Mouse (Mus musculus) layer of hippocampus, adult 2 months (tissue): ENCODE results near the gene Car10. TPM values are rescaled to one million over a fixed set of nuclear protein-coding genes. Genes with fewer than 3 reads are reported as not detected.

Experiments
- DNase-seq, 2 experiments: peaks; one replicate each; pipeline ENCODE4 v3.0.0; 2022; ENCODE audit warnings: low spot score in 2 of 2
- H3K27ac ChIP-seq: fragments of 200-600 bp; 2 replicates; pipeline ENCODE4 v1.8.1; 2022
- H3K4me3 ChIP-seq: fragments of 200-600 bp; 2 replicates; pipeline ENCODE4 v1.8.1; 2022; ENCODE audit warnings: mild to moderate bottlenecking
- CTCF ChIP-seq: fragments of 200-600 bp; conservative IDR thresholded peaks from 2 replicates; pipeline ENCODE4 v1.8.1; 2022; ENCODE audit warnings: antibody characterized with exemption, mild to moderate bottlenecking, moderate library complexity
- total RNA-seq, 2 experiments: library from RNA; stranded (reverse); gene quantifications; 2 replicates each; pipeline ENCODE4 v1.2.3; 2021

The Car10 gene
- total RNA-seq, 2 experiments from 2014 or later: 32.5 to 32.9 TPM

GRCm38 (mm10) chr11:93599755-93600154 lies 501.9 kb downstream of the Car10 start:
- no peak for TF ChIP-seq CTCF
- no peak overlapping the region for H3K27ac ChIP-seq
- DNase-seq: no peak
- H3K4me3 ChIP-seq: no peak overlapping the region

GRCm38 (mm10) chr11:93603575-93603974 lies 505.7 kb downstream of the Car10 start:
- Histone ChIP-seq H3K4me3 (no peak overlapping the region), H3K27ac (no peak overlapping the region)
- no peak for DNase-seq
- no peak for TF ChIP-seq CTCF

- no peak overlapping the region for H3K4me3 ChIP-seq
- H3K27ac ChIP-seq: no peak overlapping the region
- no peak for TF ChIP-seq CTCF
- DNase-seq: no peak
Observed at GRCm38 (mm10) chr11:93607111-93607510, 509.3 kb downstream of the Car10 start.

GRCm38 (mm10) chr11:93608716-93609115 lies 510.9 kb downstream of the Car10 start:
- Histone ChIP-seq H3K4me3 (no peak overlapping the region), H3K27ac (no peak overlapping the region)
- no peak for DNase-seq
- TF ChIP-seq CTCF: 0 out of 2 replicates have a peak, but pooled peaks have one; percentile 3

GRCm38 (mm10) chr11:93612071-93612470 lies 514.2 kb downstream of the Car10 start:
- TF ChIP-seq CTCF: no peak
- H3K27ac ChIP-seq: no peak overlapping the region
- H3K4me3 ChIP-seq: no peak overlapping the region
- no peak for DNase-seq

- no peak for TF ChIP-seq CTCF
- no peak overlapping the region for H3K27ac ChIP-seq
- DNase-seq: no peak
- no peak overlapping the region for H3K4me3 ChIP-seq
Observed at GRCm38 (mm10) chr11:93614851-93615250, 517.0 kb downstream of the Car10 start.

- DNase-seq: no peak
- TF ChIP-seq CTCF: no peak
- Histone ChIP-seq H3K4me3 (no peak overlapping the region), H3K27ac (no peak overlapping the region)
Observed at GRCm38 (mm10) chr11:93623605-93624004, 525.8 kb downstream of the Car10 start.

GRCm38 (mm10) chr11:93639410-93639809 lies 541.6 kb downstream of the Car10 start:
- Histone ChIP-seq H3K27ac (no peak overlapping the region), H3K4me3 (no peak overlapping the region)
- no peak for DNase-seq
- TF ChIP-seq CTCF: no peak

GRCm38 (mm10) chr11:93640954-93641353 lies 543.1 kb downstream of the Car10 start:
- Histone ChIP-seq H3K4me3 (no peak overlapping the region), H3K27ac (no peak overlapping the region)
- no peak for TF ChIP-seq CTCF
- DNase-seq: no peak

GRCm38 (mm10) chr11:93642331-93642730 lies 544.5 kb downstream of the Car10 start:
- H3K27ac ChIP-seq: no peak overlapping the region
- no peak for DNase-seq
- no peak overlapping the region for H3K4me3 ChIP-seq
- TF ChIP-seq CTCF: no peak

- DNase-seq: no peak
- no peak for TF ChIP-seq CTCF
- H3K27ac ChIP-seq: peak overlapping the region; percentile 36; the same call in 1 of the 2 replicates
- H3K4me3 ChIP-seq: no peak overlapping the region
Observed at GRCm38 (mm10) chr11:93643006-93643405, 545.2 kb downstream of the Car10 start.

- TF ChIP-seq CTCF: no peak
- Histone ChIP-seq H3K4me3 (no peak overlapping the region), H3K27ac (peak overlapping the region; percentile 36; the same call in 1 of the 2 replicates)
- peak; percentile 53 to 57 for DNase-seq
Observed at GRCm38 (mm10) chr11:93643436-93643835, 545.6 kb downstream of the Car10 start.

- DNase-seq: peak in 1 of 2 experiments; percentile 15
- TF ChIP-seq CTCF: no peak
- Histone ChIP-seq H3K4me3 (no peak overlapping the region), H3K27ac (peak overlapping the region; percentile 43; the same call in 1 of the 2 replicates)
Observed at GRCm38 (mm10) chr11:93646216-93646615, 548.4 kb downstream of the Car10 start.
